ENCODE assay signal across 7 mouse cellular contexts in genomic region chr1:157137132-157137853, GRCm38 (mm10). TPM values are rescaled to one million over a fixed set of nuclear protein-coding genes. Genes with fewer than 3 reads are reported as not detected.
DNase-seq lines count a peak whose midpoint lies in the region; ATAC-seq lines count a peak whose summit lies in the region.

No protein-coding gene starts in this region.

- H3K4me1 ChIP-seq in limb, embryonic 12.5 days (replicated peaks), result peaks cover 8% of the 10 kb centered on the region; the same call in 1 of the 2 replicates

- peak overlapping the region; percentile 69 for H3K27ac ChIP-seq in limb, embryonic 12.5 days

- 61% methylated on average over 9 of the region's 9 CpGs for WGBS in limb, embryonic 12.5 days

- H3K27me3 ChIP-seq in limb, embryonic 12.5 days, result no peaks in the 10 kb centered on the region

- no peak overlapping the region for H3K4me2 ChIP-seq in limb, embryonic 12.5 days

- no peaks in the 10 kb centered on the region for H3K9me3 ChIP-seq in limb, embryonic 12.5 days

- no peak overlapping the region for H3K9ac ChIP-seq in limb, embryonic 12.5 days (replicated peaks)

- H3K36me3 ChIP-seq in limb, embryonic 12.5 days, result no peaks in the 10 kb centered on the region

- peak; percentile 26 for DNase-seq in kidney, postnatal 10 days
- DNase-seq in kidney, adult 9 months, result no peak
- DNase-seq in adipocyte (ENCODE audit: low spot score), result peak; percentile 3
- peak; percentile 38 for DNase-seq in cerebellum, adult 8-10 months
- DNase-seq in urinary bladder, postnatal 25 days (ENCODE audit: low spot score), result no peak

- H3K4me3 ChIP-seq in limb, embryonic 12.5 days (replicated peaks), result no peak overlapping the region

- ATAC-seq in limb, embryonic 12.5 days (ENCODE audit: insufficient number of reproducible peaks, insufficient read depth, low FRiP score, low TSS enrichment, low read depth), result peak; percentile 93
- ATAC-seq in CD4-positive, CD25-positive, alpha-beta regulatory T cell, adult 4 months, result no peak

RNA-seq across cellular contexts. Expression of gene Tex35, which starts 28.8 kb away (rescaled TPM):
- polyA plus RNA-seq in limb, embryonic 12.5 days (2016; fragmentation: Nextera tagmentation; extraction: Ambion mirVana), result not detected in 2 replicates
- polyA plus RNA-seq in CD4-positive, CD25-positive, alpha-beta regulatory T cell, adult 4 months (2017; shearing (Covaris generic)), result under 1 TPM in 1 of 2 experiments, not detected in 1; 0.50 TPM

Comparison
In these comparisons a context has a peak if more than half of its experiments do, and no peak if none do; other contexts are left out.
1. DNase-seq: peak in kidney, postnatal 10 days (single experiment), adipocyte (single experiment) and cerebellum, adult 8-10 months (single experiment); none in kidney, adult 9 months (single experiment) and urinary bladder, postnatal 25 days (single experiment).